Mouse (Mus musculus): ENCODE data around the gene Ndufaf2. TPM values are rescaled to one million over a fixed set of nuclear protein-coding genes. Genes with fewer than 3 reads are reported as not detected.

The Ndufaf2 gene
- polyA plus RNA-seq, 1 experiment from 2014 or later: 65.2 TPM

- DNase-seq (ENCODE audit: low spot score): no peak
- H3K27me3 ChIP-seq (replicated peaks; ENCODE audit: control insufficient read depth, insufficient read depth, low read length): no peaks in the 10 kb centered on the region
- no peak for ATAC-seq (ENCODE audit: low read depth)
- no peak overlapping the region for H3K4me3 ChIP-seq (ENCODE audit: low read depth, low read length)
- H3K27ac ChIP-seq (replicated peaks; ENCODE audit: low read depth, low read length): no peak overlapping the region
- no peaks in the 10 kb centered on the region for H3K4me1 ChIP-seq (ENCODE audit: control insufficient read depth, insufficient read depth, low read length)
- no peak overlapping the region for H3K4me2 ChIP-seq (ENCODE audit: low read depth, low read length)
- 85% methylated on average over 7 of the region's 7 CpGs for WGBS
- H3K9ac ChIP-seq (ENCODE audit: low read depth, low read length): no peak overlapping the region
- H3K36me3 ChIP-seq (ENCODE audit: control insufficient read depth, insufficient read depth, low read length): no peaks in the 10 kb centered on the region
- no peaks in the 10 kb centered on the region for H3K9me3 ChIP-seq (ENCODE audit: control insufficient read depth, low read length)
Measured at GRCm38 (mm10) chr13:108092290-108092689, 66.1 kb downstream of the Ndufaf2 start.

GRCm38 (mm10) chr13:108086724-108087123 is 71.7 kb downstream of the Ndufaf2 start:
- H3K9ac ChIP-seq (ENCODE audit: low read depth, low read length): no peak overlapping the region
- DNase-seq (ENCODE audit: low spot score): no peak
- H3K4me1 ChIP-seq (ENCODE audit: control insufficient read depth, insufficient read depth, low read length): no peaks in the 10 kb centered on the region
- no peak overlapping the region for H3K4me3 ChIP-seq (ENCODE audit: low read depth, low read length)
- WGBS: 67% methylated on average over 4 of the region's 4 CpGs
- no peak overlapping the region for H3K4me2 ChIP-seq (ENCODE audit: low read depth, low read length)
- no peaks in the 10 kb centered on the region for H3K27me3 ChIP-seq (replicated peaks; ENCODE audit: control insufficient read depth, insufficient read depth, low read length)
- no peak for ATAC-seq (ENCODE audit: low read depth)
- no peak overlapping the region for H3K27ac ChIP-seq (replicated peaks; ENCODE audit: low read depth, low read length)
- H3K36me3 ChIP-seq (ENCODE audit: control insufficient read depth, insufficient read depth, low read length): no peaks in the 10 kb centered on the region
- no peaks in the 10 kb centered on the region for H3K9me3 ChIP-seq (ENCODE audit: control insufficient read depth, low read length)

GRCm38 (mm10) chr13:108086036-108086435 is 72.4 kb downstream of the Ndufaf2 start:
- no peak overlapping the region for H3K9ac ChIP-seq (ENCODE audit: low read depth, low read length)
- H3K9me3 ChIP-seq (ENCODE audit: control insufficient read depth, low read length): no peaks in the 10 kb centered on the region
- no peak overlapping the region for H3K4me2 ChIP-seq (ENCODE audit: low read depth, low read length)
- no peaks in the 10 kb centered on the region for H3K36me3 ChIP-seq (ENCODE audit: control insufficient read depth, insufficient read depth, low read length)
- 83% methylated on average over 5 of the region's 5 CpGs for WGBS
- no peak overlapping the region for H3K4me3 ChIP-seq (ENCODE audit: low read depth, low read length)
- no peaks in the 10 kb centered on the region for H3K4me1 ChIP-seq (ENCODE audit: control insufficient read depth, insufficient read depth, low read length)
- DNase-seq (ENCODE audit: low spot score) (no peak), ATAC-seq (ENCODE audit: low read depth) (no peak)
- H3K27ac ChIP-seq (replicated peaks; ENCODE audit: low read depth, low read length): no peak overlapping the region
- H3K27me3 ChIP-seq (replicated peaks; ENCODE audit: control insufficient read depth, insufficient read depth, low read length): no peaks in the 10 kb centered on the region

GRCm38 (mm10) chr13:108084086-108084485 is 74.3 kb downstream of the Ndufaf2 start:
- ATAC-seq (ENCODE audit: low read depth) (peak; percentile 22; the same call in 1 of the 2 replicates), DNase-seq (ENCODE audit: low spot score) (peak; percentile 62)
- Histone ChIP-seq H3K4me1 (ENCODE audit: control insufficient read depth, insufficient read depth, low read length) (no peaks in the 10 kb centered on the region), H3K9me3 (ENCODE audit: control insufficient read depth, low read length) (no peaks in the 10 kb centered on the region), H3K27ac (replicated peaks; ENCODE audit: low read depth, low read length) (no peak overlapping the region), H3K4me3 (ENCODE audit: low read depth, low read length) (no peak overlapping the region), H3K36me3 (ENCODE audit: control insufficient read depth, insufficient read depth, low read length) (no peaks in the 10 kb centered on the region), H3K4me2 (ENCODE audit: low read depth, low read length) (no peak overlapping the region), H3K9ac (ENCODE audit: low read depth, low read length) (no peak overlapping the region), H3K27me3 (replicated peaks; ENCODE audit: control insufficient read depth, insufficient read depth, low read length) (no peaks in the 10 kb centered on the region)
- WGBS: 77% methylated on average over 4 of the region's 4 CpGs

GRCm38 (mm10) chr13:108077901-108078300 is 80.5 kb downstream of the Ndufaf2 start:
- Histone ChIP-seq H3K27me3 (replicated peaks; ENCODE audit: control insufficient read depth, insufficient read depth, low read length) (no peaks in the 10 kb centered on the region), H3K27ac (replicated peaks; ENCODE audit: low read depth, low read length) (no peak overlapping the region), H3K36me3 (ENCODE audit: control insufficient read depth, insufficient read depth, low read length) (no peaks in the 10 kb centered on the region), H3K4me2 (ENCODE audit: low read depth, low read length) (no peak overlapping the region), H3K9me3 (ENCODE audit: control insufficient read depth, low read length) (no peaks in the 10 kb centered on the region), H3K9ac (ENCODE audit: low read depth, low read length) (no peak overlapping the region), H3K4me3 (ENCODE audit: low read depth, low read length) (no peak overlapping the region), H3K4me1 (ENCODE audit: control insufficient read depth, insufficient read depth, low read length) (no peaks in the 10 kb centered on the region)
- ATAC-seq (ENCODE audit: low read depth) (no peak), DNase-seq (ENCODE audit: low spot score) (no peak)
- WGBS: 78% methylated on average over 4 of the region's 4 CpGs

- 78% methylated on average over 6 of the region's 6 CpGs for WGBS
- DNase-seq (ENCODE audit: low spot score): no peak
- no peak overlapping the region for H3K4me2 ChIP-seq (ENCODE audit: low read depth, low read length)
- ATAC-seq (ENCODE audit: low read depth): no peak
- H3K27me3 ChIP-seq (replicated peaks; ENCODE audit: control insufficient read depth, insufficient read depth, low read length): no peaks in the 10 kb centered on the region
- H3K9ac ChIP-seq (ENCODE audit: low read depth, low read length): no peak overlapping the region
- H3K4me3 ChIP-seq (ENCODE audit: low read depth, low read length): no peak overlapping the region
- H3K27ac ChIP-seq (replicated peaks; ENCODE audit: low read depth, low read length): no peak overlapping the region
- no peaks in the 10 kb centered on the region for H3K4me1 ChIP-seq (ENCODE audit: control insufficient read depth, insufficient read depth, low read length)
- H3K9me3 ChIP-seq (ENCODE audit: control insufficient read depth, low read length): no peaks in the 10 kb centered on the region
- no peaks in the 10 kb centered on the region for H3K36me3 ChIP-seq (ENCODE audit: control insufficient read depth, insufficient read depth, low read length)
Measured at GRCm38 (mm10) chr13:108077476-108077875, 80.9 kb downstream of the Ndufaf2 start.

- H3K36me3 ChIP-seq (ENCODE audit: control insufficient read depth, insufficient read depth, low read length): no peaks in the 10 kb centered on the region
- no peak overlapping the region for H3K4me2 ChIP-seq (ENCODE audit: low read depth, low read length)
- no peak overlapping the region for H3K9ac ChIP-seq (ENCODE audit: low read depth, low read length)
- H3K27me3 ChIP-seq (replicated peaks; ENCODE audit: control insufficient read depth, insufficient read depth, low read length): no peaks in the 10 kb centered on the region
- 95% methylated on average over 10 of the region's 10 CpGs for WGBS
- H3K4me3 ChIP-seq (ENCODE audit: low read depth, low read length): no peak overlapping the region
- ATAC-seq (ENCODE audit: low read depth): no peak
- no peak overlapping the region for H3K27ac ChIP-seq (replicated peaks; ENCODE audit: low read depth, low read length)
- no peaks in the 10 kb centered on the region for H3K4me1 ChIP-seq (ENCODE audit: control insufficient read depth, insufficient read depth, low read length)
- DNase-seq (ENCODE audit: low spot score): no peak
- no peaks in the 10 kb centered on the region for H3K9me3 ChIP-seq (ENCODE audit: control insufficient read depth, low read length)
Measured at GRCm38 (mm10) chr13:108070171-108070570, 88.3 kb downstream of the Ndufaf2 start.

GRCm38 (mm10) chr13:108069151-108069550 is 89.3 kb downstream of the Ndufaf2 start:
- ATAC-seq (ENCODE audit: low read depth) (no peak), DNase-seq (ENCODE audit: low spot score) (no peak)
- Histone ChIP-seq H3K4me1 (ENCODE audit: control insufficient read depth, insufficient read depth, low read length) (no peaks in the 10 kb centered on the region), H3K4me2 (ENCODE audit: low read depth, low read length) (no peak overlapping the region), H3K9me3 (ENCODE audit: control insufficient read depth, low read length) (no peaks in the 10 kb centered on the region), H3K27me3 (replicated peaks; ENCODE audit: control insufficient read depth, insufficient read depth, low read length) (no peaks in the 10 kb centered on the region), H3K27ac (replicated peaks; ENCODE audit: low read depth, low read length) (no peak overlapping the region), H3K4me3 (ENCODE audit: low read depth, low read length) (no peak overlapping the region), H3K9ac (ENCODE audit: low read depth, low read length) (no peak overlapping the region), H3K36me3 (ENCODE audit: control insufficient read depth, insufficient read depth, low read length) (no peaks in the 10 kb centered on the region)
- 67% methylated on average over 4 of the region's 4 CpGs for WGBS

- 89% methylated on average over 2 of the region's 2 CpGs for WGBS
- Histone ChIP-seq H3K9ac (ENCODE audit: low read depth, low read length) (no peak overlapping the region), H3K27ac (replicated peaks; ENCODE audit: low read depth, low read length) (no peak overlapping the region), H3K4me2 (ENCODE audit: low read depth, low read length) (no peak overlapping the region), H3K9me3 (ENCODE audit: control insufficient read depth, low read length) (no peaks in the 10 kb centered on the region), H3K36me3 (ENCODE audit: control insufficient read depth, insufficient read depth, low read length) (no peaks in the 10 kb centered on the region), H3K27me3 (replicated peaks; ENCODE audit: control insufficient read depth, insufficient read depth, low read length) (no peaks in the 10 kb centered on the region), H3K4me3 (ENCODE audit: low read depth, low read length) (no peak overlapping the region), H3K4me1 (ENCODE audit: control insufficient read depth, insufficient read depth, low read length) (no peaks in the 10 kb centered on the region)
- ATAC-seq (ENCODE audit: low read depth): no peak
- no peak for DNase-seq (ENCODE audit: low spot score)
Measured at GRCm38 (mm10) chr13:108066021-108066420, 92.4 kb downstream of the Ndufaf2 start.

Measured in embryonic facial prominence, embryonic 14.5 days (tissue).